Mouse (Mus musculus) cerebellum, adult 8-10 months (tissue): ENCODE results near the gene Ebf1.

Experiments used
- DNase-seq: peaks from one replicate; pipeline ENCODE4 v3.0.0; 2022

Ebf1 gene

GRCm38 (mm10) chr11:44663609-44664141, 46.6 kb downstream of the Ebf1 start:
- DNase-seq = no peak

GRCm38 (mm10) chr11:44665156-44665682, 48.1 kb downstream of the Ebf1 start:
- no peak for DNase-seq

GRCm38 (mm10) chr11:44665741-44666531, 48.8 kb downstream of the Ebf1 start:
- DNase-seq = no peak

GRCm38 (mm10) chr11:44666741-44667140, 49.6 kb downstream of the Ebf1 start:
- DNase-seq = no peak

- DNase-seq = no peak
Observed at GRCm38 (mm10) chr11:44681306-44681705, 64.2 kb downstream of the Ebf1 start.

GRCm38 (mm10) chr11:44681995-44682394, 64.9 kb downstream of the Ebf1 start:
- DNase-seq = no peak

- no peak for DNase-seq
Observed at GRCm38 (mm10) chr11:44682703-44683539, 65.8 kb downstream of the Ebf1 start.

GRCm38 (mm10) chr11:44684486-44685076, 67.5 kb downstream of the Ebf1 start:
- DNase-seq = no peak

GRCm38 (mm10) chr11:44685129-44685528, 68.0 kb downstream of the Ebf1 start:
- DNase-seq = no peak

GRCm38 (mm10) chr11:44685911-44686361, 68.8 kb downstream of the Ebf1 start:
- DNase-seq = no peak

- DNase-seq = no peak
Observed at GRCm38 (mm10) chr11:44686378-44686777, 69.3 kb downstream of the Ebf1 start.

GRCm38 (mm10) chr11:44688542-44688941, 71.4 kb downstream of the Ebf1 start:
- DNase-seq = no peak

- DNase-seq = peak; percentile 18
Observed at GRCm38 (mm10) chr11:44689571-44690264, 72.6 kb downstream of the Ebf1 start.

GRCm38 (mm10) chr11:44690265-44690572, 73.1 kb downstream of the Ebf1 start:
- no peak for DNase-seq

GRCm38 (mm10) chr11:44695416-44695815, 78.3 kb downstream of the Ebf1 start:
- no peak for DNase-seq

GRCm38 (mm10) chr11:44696539-44697201, 79.6 kb downstream of the Ebf1 start:
- peak; percentile 58 for DNase-seq

- no peak for DNase-seq
Observed at GRCm38 (mm10) chr11:44700181-44700580, 83.1 kb downstream of the Ebf1 start.

- DNase-seq = no peak
Observed at GRCm38 (mm10) chr11:44701221-44701810, 84.2 kb downstream of the Ebf1 start.

GRCm38 (mm10) chr11:44701864-44702263, 84.7 kb downstream of the Ebf1 start:
- no peak for DNase-seq

- no peak for DNase-seq
Observed at GRCm38 (mm10) chr11:44702716-44703486, 85.8 kb downstream of the Ebf1 start.

GRCm38 (mm10) chr11:44703951-44704350, 86.8 kb downstream of the Ebf1 start:
- DNase-seq = no peak
